In the genomic region with DNA sequence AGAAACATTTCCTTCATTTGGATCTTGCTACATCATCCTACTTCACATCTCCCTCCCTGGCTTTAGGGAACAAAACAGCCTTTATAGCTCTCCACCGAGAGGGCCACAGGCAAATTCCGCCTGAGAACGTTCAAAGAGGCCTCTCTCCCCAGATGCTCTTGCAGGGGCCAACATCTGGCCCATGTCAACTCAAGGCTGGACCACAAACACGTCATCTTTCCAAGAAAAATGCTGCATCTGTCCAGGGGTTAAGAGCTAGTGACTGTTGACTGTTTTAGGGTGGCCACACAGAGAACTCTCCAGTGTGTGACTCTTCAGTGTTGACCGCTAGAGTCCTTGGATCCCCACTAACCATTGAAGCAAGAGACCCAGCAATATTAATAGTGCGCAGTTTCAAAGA, we compare ENCODE assay signal across 15 mouse cellular contexts.
DNase-seq lines count a peak whose midpoint lies in the region; ATAC-seq and TF ChIP-seq lines count a peak whose summit lies in the region.
"Had no signal": no experiment of that assay in that cellular context is flagged by ENCODE, and none has a peak within 500 bp of the region (broad histone marks: within the 10 kb centered on the region; RNA-seq: fewer than 3 reads in every experiment).

No protein-coding gene starts in this region.

- DNase-seq in lung, adult 2 months = no peak
- DNase-seq in heart, postnatal 4 days = peak; percentile 40
- peak; percentile 21 to 33 for DNase-seq in kidney, postnatal 36 days
- no peak for DNase-seq in stomach, postnatal 0 days (ENCODE audit: low spot score)
- no peak for DNase-seq in forebrain, embryonic 11.5 days (ENCODE audit: low spot score)
- DNase-seq in adipocyte (ENCODE audit: low spot score) = no peak
- DNase-seq: adrenal gland, postnatal 25 days; cerebellum, adult 11 months; right cerebral cortex, postnatal 4 days; thymus, adult 18-20 months had no signal

- H3K9me3 ChIP-seq in lung, embryonic 15.5 days = no peaks in the 10 kb centered on the region
- no peaks in the 10 kb centered on the region for H3K9me3 ChIP-seq in stomach, postnatal 0 days (ENCODE audit: control insufficient read depth, low read length)
- H3K9me3 ChIP-seq in forebrain, embryonic 11.5 days (ENCODE audit: control insufficient read depth, low read length) = no peaks in the 10 kb centered on the region
- H3K9me3 ChIP-seq: liver, embryonic 15.5 days; neural tube, embryonic 15.5 days had no signal

- no peak overlapping the region for H3K27ac ChIP-seq in lung, embryonic 15.5 days
- peak overlapping the region; percentile 1; the same call in 1 of the 2 replicates for H3K27ac ChIP-seq in stomach, postnatal 0 days (replicated peaks)
- no peak overlapping the region for H3K27ac ChIP-seq in forebrain, embryonic 11.5 days (ENCODE audit: low read depth, low read length)
- H3K27ac ChIP-seq: liver, embryonic 15.5 days had no signal

- no peaks in the 10 kb centered on the region for H3K4me1 ChIP-seq in lung, embryonic 15.5 days
- no peaks in the 10 kb centered on the region for H3K4me1 ChIP-seq in lung, adult 2 months (ENCODE audit: control insufficient read depth, insufficient read depth, low read length)
- H3K4me1 ChIP-seq in stomach, postnatal 0 days (replicated peaks; ENCODE audit: control insufficient read depth, insufficient read depth) = no peaks in the 10 kb centered on the region
- H3K4me1 ChIP-seq in forebrain, embryonic 11.5 days (replicated peaks; ENCODE audit: control insufficient read depth, insufficient read depth, low read length) = no peaks in the 10 kb centered on the region; the same call in 1 of the 2 replicates
- H3K4me1 ChIP-seq: liver, embryonic 15.5 days had no signal

- 52% methylated on average over 6 of the region's 6 CpGs for WGBS in lung, embryonic 15.5 days
- WGBS in lung, adult 2 months = 67% methylated on average over 6 of the region's 6 CpGs
- WGBS in stomach, postnatal 0 days = 49% methylated on average over 6 of the region's 6 CpGs
- 80% methylated on average over 6 of the region's 6 CpGs for WGBS in forebrain, embryonic 11.5 days

- no peaks in the 10 kb centered on the region for H3K36me3 ChIP-seq in lung, embryonic 15.5 days
- H3K36me3 ChIP-seq in stomach, postnatal 0 days (ENCODE audit: control insufficient read depth, insufficient read depth, low read length) = no peaks in the 10 kb centered on the region
- no peaks in the 10 kb centered on the region for H3K36me3 ChIP-seq in forebrain, embryonic 11.5 days (ENCODE audit: control insufficient read depth, insufficient read depth, low read length)
- H3K36me3 ChIP-seq: liver, embryonic 15.5 days; neural tube, embryonic 15.5 days had no signal

- TF ChIP-seq CTCF in lung, adult 2 months (IDR thresholded peaks at IDR 0.05; ENCODE audit: insufficient read depth, low read length) = no peak
- no peak for TF ChIP-seq CTCF in stomach, postnatal 0 days (IDR thresholded peaks at IDR 0.05; ENCODE audit: low read depth)

- H3K4me3 ChIP-seq in lung, embryonic 15.5 days = no peak overlapping the region
- H3K4me3 ChIP-seq in lung, adult 2 months (replicated peaks; ENCODE audit: extremely low read depth, low read depth, low read length) = no peak overlapping the region
- no peak overlapping the region for H3K4me3 ChIP-seq in stomach, postnatal 0 days (ENCODE audit: low read depth, low read length)
- no peak overlapping the region for H3K4me3 ChIP-seq in forebrain, embryonic 11.5 days (ENCODE audit: low read depth, low read length)
- H3K4me3 ChIP-seq: liver, embryonic 15.5 days; neural tube, embryonic 15.5 days had no signal

- ATAC-seq in lung, embryonic 15.5 days (ENCODE audit: borderline replicate concordance, extremely low read depth, low FRiP score, low TSS enrichment) = peak; percentile 65; the same call in 1 of the 2 replicates
- ATAC-seq in stomach, postnatal 0 days (ENCODE audit: low FRiP score, low TSS enrichment) = peak; percentile 65; the same call in 1 of the 2 replicates
- ATAC-seq in forebrain, embryonic 11.5 days (replicated peaks; ENCODE audit: low FRiP score) = no peak
- ATAC-seq: forebrain, embryonic 14.5 days; Patski had no signal

- no peaks in the 10 kb centered on the region for H3K27me3 ChIP-seq in lung, embryonic 15.5 days
- H3K27me3 ChIP-seq in stomach, postnatal 0 days (ENCODE audit: control insufficient read depth, insufficient read depth, low read length) = no peaks in the 10 kb centered on the region
- H3K27me3 ChIP-seq in forebrain, embryonic 11.5 days (ENCODE audit: control insufficient read depth, insufficient read depth, low read length) = no peaks in the 10 kb centered on the region
- H3K27me3 ChIP-seq: liver, embryonic 15.5 days; neural tube, embryonic 15.5 days; Patski had no signal

- no peak overlapping the region for H3K9ac ChIP-seq in lung, embryonic 15.5 days
- no peak overlapping the region for H3K9ac ChIP-seq in stomach, postnatal 0 days (ENCODE audit: low read length)
- H3K9ac ChIP-seq in forebrain, embryonic 11.5 days (ENCODE audit: low read length) = no peak overlapping the region
- H3K9ac ChIP-seq: liver, embryonic 15.5 days; neural tube, embryonic 15.5 days had no signal

- TF ChIP-seq POLR2A in lung, adult 2 months (IDR thresholded peaks at IDR 0.05; ENCODE audit: borderline replicate concordance, extremely low read depth, low read depth, low read length) = no peak

- TF ChIP-seq EP300 in stomach, postnatal 0 days (optimal IDR thresholded peaks at IDR 0.05) = no peak

- H3K4me2 ChIP-seq in lung, embryonic 15.5 days = no peak overlapping the region
- no peak overlapping the region for H3K4me2 ChIP-seq in stomach, postnatal 0 days (replicated peaks; ENCODE audit: low read depth)
- no peak overlapping the region for H3K4me2 ChIP-seq in forebrain, embryonic 11.5 days (ENCODE audit: low read depth, low read length, severe bottlenecking)
- H3K4me2 ChIP-seq: liver, embryonic 15.5 days; neural tube, embryonic 15.5 days had no signal

Comparison
In these comparisons a context has a peak if more than half of its experiments do, and no peak if none do; other contexts are left out.
1. DNase-seq: peak in heart, postnatal 4 days (single experiment) and kidney, postnatal 36 days (2 of 2); none in lung, adult 2 months (single experiment), stomach, postnatal 0 days (single experiment), forebrain, embryonic 11.5 days (single experiment) and adipocyte (single experiment).